Mouse (Mus musculus) testis, postnatal 10 days (tissue): ENCODE measurements around the gene Strc.
"Not testable (repeated sequence)": the region's sequence is repeated elsewhere in the genome, so short reads cannot be mapped to it uniquely, and the experiment has no call there.

Experiments used
- DNase-seq: peaks from one replicate; pipeline ENCODE4 v3.0.0; 2021; ENCODE audit warnings: low spot score

Gene Strc

DNA sequence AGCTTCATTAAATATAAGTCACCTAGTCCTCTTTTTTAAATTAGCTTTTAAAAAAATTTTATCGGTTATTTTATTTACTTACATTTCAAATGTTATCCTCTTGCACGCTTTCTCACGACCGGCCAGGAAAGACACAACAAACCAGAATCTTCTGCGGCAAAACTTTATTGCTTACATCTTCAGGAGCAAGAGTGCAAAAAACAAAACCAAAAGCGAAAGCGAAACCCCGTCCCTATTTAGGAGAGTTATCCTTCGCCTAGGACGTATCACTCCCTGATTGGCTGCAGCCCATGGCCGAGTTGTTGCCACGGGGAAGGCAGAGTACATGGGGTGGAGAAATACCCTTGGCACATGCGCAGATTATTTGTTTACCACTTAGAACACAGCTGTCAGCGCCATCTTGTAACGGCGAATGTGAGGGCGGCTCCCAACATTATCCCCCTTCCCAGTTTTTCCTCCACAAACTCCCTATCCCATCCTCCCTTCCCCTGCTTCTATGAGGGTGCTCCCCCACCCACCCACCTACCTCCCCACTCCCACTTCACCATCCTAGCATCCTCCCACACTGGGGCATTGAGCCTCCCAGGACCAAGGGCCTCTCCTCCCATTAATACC is at the start of gene Strc:
Strc (minus strand) TSS at position 208 of the 615 bp plus-strand sequence.
- DNase-seq = not testable (repeated sequence)

DNA sequence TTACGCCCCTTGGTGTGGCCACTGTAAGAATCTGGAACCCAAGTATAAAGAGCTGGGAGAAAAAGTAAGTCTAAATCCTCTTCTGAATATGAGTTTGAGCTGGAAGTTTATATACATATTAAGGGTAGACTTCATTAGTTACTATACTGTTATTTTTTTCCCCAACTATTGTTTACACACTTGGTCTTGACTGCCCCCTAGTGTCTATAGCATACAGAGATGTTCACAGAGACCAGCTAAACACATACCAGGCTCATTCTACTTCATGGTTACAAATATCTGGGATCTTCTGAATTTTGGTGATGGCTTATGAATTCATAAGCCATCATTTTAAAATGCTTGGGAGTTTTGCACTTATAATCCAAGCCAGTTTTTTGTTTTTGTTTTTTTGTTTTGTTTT is 47.9 kb upstream of the Strc start:
- DNase-seq = no peak

DNA sequence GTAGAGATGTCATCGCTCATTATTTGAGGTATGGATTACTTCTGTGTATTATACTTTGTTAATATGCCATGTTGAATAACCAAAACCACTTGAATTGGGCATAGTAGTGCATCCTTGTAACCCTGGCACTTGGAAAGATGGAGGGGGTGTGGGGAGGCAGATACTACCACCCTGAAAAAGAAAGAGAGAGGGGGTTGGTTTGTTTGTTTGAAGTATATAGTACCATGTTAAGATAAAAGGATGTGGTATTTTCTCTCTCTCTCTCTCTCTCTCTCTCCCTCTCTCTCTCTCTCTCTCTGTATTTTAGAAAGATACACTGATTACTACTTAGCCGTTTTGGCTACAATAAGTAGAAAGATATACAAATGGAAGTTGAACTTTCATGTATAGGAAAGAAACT is 38.9 kb upstream of the Strc start:
- no peak for DNase-seq

DNA sequence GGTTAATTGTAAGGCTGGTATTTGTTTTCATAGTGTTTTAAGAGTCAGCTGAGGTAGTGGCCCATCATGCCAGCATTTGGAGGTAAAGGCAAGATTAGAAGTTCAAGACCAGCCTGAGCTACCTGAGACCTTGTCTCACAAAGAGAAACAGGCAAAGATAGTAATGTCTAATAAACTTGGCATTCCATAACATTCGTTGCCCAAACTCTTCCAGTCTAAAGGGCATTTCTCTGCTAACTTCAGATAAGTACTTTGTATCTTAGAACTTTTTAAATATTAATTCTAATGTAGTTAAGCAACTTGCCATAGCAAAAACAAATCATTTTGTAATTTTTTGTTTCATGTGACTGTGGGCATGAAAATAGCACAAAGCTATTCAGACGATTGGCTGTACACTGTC is 36.2 kb upstream of the Strc start:
- DNase-seq = no peak

DNA sequence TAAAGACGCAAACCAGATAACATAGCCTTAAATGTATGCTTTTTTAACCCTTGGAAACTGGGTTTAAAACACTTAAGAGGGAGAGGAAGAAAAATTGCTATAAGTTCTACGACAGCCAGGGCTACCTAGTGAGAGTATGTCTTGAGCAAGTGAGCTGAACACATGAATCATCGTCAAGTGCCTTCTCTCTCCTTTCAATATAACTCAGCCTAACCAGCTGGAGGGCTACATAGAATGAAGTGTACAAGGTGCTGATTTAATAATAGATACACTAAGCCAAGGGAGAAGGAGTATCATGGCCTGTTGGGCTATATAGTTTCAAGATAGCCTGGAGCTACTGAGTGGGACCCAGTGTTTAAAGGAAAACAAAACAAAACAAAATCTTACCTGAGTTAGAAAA is 31.5 kb upstream of the Strc start:
- no peak for DNase-seq

DNA sequence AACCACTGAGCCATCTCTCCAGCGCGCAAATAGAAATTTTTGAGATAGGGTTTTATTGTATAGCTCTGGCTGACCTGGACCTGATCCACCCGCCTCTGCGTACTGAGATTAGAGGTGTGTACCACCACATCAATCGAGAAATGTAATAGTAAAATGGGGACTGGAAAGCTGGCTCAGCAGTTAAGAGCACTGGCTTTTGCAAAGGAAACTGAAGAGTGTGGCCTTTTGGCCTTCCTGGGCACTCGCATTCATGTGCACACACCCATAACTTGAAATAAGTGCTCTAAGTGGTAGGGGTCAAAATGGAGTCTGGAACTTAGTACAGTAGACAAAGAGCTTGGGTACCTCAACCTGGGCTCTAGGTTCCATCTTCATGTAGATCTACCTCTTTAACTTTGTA is 29.4 kb upstream of the Strc start:
- no peak for DNase-seq

DNA sequence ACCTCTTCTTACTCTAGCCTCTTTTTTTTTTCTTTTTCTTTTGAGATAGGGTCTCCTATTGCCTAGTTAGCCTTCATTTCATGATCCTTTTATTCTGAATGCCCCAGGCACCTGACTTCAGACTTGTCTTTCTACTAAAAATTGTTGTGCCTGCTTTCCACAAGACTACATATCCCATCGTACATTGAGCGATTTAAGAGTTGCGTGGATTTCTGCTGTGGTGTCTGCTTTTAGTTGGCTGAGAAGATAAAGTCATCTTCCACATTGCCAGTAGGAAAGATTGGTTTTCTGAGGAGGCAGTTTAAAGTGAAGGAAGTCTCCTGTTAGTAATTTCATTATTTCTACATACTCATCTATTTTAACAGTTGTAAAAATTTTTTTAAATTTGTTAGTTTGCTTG is 28.6 kb upstream of the Strc start:
- no peak for DNase-seq

DNA sequence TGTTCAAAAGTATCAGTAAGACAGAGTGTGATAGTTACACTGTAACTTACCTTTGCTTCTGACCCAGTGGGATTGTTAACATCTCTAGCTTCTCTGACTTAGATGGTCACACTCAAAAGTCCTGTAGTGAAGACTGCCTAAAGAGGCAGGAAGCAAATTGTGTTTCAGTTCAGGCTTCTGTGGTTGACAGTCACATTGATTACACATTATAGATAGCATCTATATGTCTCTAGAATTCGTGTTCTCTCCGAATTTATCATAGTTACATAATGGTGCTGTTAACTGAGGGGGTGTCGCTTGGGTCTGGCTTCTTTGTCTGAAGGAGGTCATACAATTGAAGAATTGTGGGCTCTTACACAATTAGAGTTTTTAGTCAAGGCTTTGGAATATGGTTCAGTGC is 28.1 kb upstream of the Strc start:
- DNase-seq = no peak

DNA sequence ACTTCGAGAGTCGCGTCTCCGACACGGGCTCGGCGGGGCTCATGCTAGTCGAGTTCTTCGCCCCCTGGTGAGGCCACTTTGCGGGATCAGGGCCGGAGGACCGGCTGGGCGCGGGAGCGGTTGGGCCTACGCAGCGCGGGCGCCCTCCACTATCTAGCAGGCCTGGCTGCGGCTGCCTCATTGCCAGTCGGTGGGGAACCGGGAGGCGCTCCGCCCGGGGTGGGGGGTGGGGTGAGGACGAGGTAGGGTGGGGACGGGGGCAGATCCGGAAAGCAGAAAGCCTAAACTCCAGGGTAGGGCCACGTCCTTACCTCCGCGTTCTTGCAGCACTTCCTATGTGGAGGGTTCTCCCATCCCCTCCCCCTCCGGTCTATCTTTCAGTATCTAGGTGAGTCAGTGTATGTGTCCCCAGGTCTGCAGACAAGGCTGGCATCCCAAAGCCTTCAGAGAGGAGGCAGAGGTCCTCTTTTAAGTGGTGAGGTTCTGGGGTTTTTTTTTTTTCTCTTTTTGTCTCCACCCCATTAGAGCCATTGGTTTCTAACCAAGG is 27.2 kb upstream of the Strc start:
- no peak for DNase-seq

DNA sequence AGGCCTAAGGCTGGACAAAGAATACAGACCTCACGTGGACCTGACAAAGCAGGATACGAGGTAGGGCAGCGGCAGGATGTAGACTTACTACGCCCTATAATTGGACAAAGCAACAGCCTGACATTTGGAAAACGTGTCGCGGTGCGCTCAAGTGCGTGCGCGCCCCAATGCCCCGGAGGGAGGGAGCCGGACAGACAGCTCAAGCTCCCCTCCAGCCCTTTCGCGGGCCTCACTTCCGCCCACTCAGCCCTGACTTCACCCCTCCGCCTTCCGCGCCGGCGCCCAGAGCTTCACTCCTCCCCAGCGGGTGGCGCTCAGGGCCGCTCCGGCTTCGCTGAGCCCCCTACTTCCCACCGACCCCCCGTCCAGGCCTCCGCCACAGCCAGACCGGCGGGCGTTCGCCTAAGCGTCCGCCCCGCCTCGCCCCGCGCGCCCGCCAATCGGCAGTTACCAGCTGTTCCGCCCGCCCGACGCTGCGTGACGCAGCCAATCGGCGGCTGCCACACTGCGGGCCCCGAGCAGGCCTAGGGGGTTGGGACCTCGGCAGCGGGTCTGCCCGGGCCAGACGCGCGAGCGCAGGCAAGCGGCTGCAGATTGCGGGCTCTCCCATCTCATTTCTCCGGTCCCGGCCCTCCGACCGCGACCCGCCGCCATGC is 26.5 kb upstream of the Strc start, which contains the start of the genes Pdia3 and Catsper2:
Pdia3 (plus strand) TSS at position 389 of the 656 bp plus-strand sequence.
Catsper2 (minus strand) TSS at position 406 of the 656 bp plus-strand sequence.
- DNase-seq = peak; percentile 95

DNA sequence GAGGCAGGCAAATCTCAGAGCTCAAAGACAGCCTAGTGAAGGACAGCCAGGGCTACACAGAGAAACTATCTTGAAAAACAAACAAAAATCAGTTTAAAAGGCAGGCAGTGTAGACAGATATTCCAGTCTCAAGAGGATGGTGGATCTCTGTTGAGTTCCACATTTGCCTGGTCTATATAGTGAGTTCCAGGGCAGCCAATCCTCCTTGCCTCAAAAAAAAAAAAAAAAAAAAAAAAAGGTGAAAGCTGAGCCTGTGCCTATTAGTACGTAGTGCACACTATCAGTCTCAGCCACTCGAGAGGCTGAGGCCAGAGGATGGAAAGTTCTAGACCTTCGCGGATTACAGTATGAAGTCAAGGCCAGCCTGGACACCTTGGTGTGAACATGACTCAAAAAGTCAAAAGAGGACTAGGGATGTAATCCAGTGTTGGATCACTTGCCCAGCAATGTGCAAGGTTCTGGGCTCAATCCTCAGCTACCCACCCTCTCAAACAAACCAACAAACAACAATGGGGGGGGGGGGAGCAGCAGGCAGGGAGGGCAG is 25.9 kb upstream of the Strc start:
- DNase-seq = no peak

DNA sequence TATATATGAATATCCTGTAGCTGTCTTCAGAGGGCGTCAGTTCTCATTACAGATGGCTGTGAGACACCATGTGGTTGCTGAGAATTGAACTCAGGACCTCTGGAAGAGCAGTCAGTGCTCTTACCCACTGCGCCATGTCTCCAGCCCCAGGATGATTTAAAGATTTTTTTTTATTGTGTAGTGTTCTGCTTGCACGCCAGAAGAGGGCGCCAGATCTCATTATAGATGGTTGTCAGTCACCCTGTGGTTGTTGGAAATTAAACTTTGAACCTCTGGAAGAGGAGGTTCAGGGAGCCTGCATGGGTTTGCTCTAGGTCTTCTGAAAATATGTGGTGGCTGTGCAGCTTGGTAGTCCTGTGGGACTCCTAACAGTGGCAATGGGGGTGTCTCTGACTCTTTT is 21.2 kb upstream of the Strc start:
- DNase-seq = peak; percentile 59

DNA sequence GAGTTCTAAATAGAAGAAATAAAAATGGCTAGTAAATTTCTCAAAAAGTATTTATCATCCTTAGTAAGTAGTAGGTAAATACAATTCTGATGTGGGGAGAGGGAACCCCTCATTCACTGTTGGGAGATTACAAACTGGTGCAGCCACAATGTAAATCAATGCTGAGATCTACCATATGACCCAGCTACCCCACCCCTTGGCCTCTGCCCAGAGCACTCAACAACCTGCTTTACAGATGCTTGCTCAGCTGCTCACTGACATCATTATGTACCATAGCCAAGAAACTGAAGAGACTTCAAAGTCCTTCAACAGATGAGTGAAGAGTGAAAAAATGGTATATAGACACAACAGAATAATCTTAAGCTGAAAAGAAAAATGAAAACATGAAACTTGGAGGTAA is 16.3 kb upstream of the Strc start:
- no peak for DNase-seq

DNA sequence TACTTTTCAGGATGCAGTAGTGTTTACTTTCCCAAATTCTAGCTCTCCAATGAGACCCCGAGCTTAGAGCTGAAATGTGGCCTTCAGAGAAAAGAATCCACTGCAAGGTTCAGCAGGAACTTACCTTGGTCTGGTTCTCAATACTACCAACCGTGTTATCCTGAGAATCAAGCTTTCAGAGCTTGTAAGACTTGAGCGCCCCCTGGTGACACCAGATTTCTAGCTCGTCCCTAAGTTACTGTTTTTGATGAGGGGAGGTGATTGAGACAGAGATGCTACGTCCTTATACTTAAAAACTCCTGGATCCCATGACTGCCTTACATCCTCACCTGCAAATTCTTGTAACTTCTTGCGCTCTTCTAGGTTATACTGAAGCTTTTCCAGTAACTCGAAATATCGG is 9.7 kb upstream of the Strc start:
- DNase-seq = peak; percentile 90

DNA sequence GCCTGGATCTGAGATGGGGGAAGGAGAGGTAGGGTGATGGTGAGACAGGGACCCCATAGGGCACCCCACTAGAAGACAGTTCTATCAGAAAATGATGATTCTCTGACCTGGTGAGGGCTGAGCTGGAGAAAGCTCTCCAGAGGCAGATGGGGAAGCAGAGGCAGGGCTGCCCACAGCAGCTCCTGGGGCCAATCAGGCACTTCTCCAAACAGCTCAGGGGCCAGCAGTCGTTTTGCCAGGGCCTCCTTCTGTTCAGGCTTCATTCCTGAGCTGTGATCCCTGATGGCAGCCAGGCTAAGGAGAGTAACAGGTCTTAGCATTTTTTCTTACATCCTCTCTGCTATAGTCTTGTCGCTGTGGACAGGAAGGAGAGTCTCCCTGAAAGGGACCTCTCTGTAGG is 12.2 kb downstream of the Strc start:
- no peak for DNase-seq

DNA sequence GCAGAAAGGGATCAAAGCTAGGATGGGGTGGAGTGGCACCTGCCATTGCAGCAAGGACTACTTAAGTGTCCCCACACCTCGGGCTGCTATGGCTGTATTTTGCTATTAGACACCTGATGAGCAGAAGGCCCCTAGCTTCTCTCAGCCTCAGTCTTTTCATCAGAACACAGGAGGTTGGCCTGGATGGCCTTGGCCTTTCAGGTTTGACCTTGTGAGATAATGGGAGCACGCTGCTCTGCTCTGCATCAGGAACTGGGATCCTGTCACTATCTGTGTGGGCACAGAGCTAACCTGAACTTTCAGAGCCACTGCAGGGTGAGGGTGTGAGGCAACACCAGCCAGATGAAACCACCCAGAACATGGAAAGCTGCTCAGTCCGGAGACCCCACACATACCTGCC is 14.7 kb downstream of the Strc start:
- no peak for DNase-seq

DNA sequence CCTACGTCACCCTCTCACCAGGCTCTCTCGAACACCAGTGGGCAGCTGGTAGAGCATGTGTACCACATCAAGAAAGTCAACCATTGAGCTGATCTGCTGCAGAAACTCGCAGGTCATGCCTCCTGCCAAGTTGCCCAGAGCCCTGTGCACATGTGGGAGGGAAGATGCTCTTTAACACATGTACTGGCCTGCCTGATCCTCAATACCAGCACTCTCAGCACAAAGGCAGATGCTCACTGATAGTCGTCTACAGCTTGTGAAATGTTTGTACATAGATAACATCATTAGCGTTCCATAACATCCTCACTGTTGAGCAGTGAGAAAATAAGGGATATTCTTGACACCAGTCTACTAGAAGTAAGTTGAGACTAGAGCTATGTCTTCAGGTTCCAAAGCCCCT is 16.0 kb downstream of the Strc start:
- no peak for DNase-seq

DNA sequence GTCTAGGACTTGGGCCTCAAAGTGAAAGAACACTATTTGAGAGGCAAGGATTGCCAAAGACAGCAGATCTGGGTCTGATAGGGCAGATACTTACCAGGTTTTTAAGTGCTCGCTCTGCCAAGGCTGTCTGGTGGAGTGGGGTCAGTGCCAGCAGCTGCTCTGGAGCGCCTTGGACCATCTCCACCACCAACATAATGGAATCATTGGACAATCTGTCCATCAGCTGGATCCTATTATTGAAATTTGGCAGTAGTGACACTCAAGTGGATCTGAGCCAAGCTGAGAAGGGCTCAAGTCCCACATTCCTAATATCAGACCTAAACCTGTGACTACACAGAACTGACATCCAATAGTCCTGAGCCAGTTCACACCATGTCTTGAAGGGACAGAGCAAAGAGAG is 18.1 kb downstream of the Strc start:
- DNase-seq = no peak

DNA sequence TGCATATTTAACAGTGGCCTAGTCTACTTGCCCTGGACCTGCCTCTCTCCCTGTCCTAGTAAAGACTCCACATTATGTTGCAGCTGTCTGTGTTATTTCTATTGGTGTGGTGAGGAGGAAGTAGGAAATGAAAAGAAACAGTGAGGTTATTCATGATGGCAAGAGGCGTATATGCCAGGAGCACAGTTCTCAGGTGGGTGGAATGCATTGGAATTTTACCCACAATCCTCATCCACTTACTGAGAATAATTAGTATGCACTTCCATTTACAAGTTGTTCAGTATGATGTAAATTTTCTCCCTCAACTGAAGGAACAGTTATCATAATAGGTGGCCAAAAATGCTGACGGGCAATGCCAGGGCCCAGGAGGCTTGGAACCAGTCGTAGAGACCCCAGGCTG is 23.3 kb downstream of the Strc start:
- no peak for DNase-seq

DNA sequence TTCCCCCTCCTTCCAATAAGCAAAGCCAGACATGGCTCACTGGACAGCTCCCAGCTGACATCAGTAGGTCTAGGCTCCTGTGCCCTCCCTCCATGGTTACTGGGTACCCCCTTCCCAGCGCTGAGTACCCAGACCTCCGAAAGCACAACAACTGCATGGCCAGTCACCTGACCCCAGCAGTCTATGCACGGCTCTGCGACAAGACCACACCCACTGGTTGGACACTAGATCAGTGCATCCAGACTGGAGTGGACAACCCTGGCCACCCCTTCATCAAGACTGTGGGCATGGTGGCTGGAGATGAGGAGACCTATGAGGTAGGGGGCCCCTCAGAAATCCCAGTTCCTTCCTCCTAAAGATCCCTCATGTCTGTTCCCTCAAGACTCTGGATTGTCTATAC is 27.5 kb downstream of the Strc start:
- no peak for DNase-seq

DNA sequence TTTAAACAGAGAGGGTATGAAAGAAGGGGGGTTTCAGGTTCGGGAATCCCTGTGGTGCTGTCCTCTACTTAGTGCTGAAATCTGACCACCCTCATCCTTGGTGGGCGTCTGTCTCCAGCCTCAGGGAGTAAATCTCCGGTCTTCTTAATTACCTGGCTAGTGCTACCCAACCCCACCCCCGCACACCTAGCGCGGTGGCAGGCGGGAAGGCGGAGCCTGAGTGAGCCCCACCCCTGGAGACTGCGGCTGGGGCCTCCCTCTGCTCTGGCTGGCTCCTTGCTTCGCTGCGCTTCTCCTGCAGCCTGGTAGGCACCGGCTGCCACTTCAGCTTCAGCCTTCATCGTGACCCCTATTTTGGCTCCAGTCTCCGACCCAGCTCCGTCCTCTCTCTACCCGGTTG is 28.6 kb downstream of the Strc start:
- peak; percentile 57 for DNase-seq

DNA sequence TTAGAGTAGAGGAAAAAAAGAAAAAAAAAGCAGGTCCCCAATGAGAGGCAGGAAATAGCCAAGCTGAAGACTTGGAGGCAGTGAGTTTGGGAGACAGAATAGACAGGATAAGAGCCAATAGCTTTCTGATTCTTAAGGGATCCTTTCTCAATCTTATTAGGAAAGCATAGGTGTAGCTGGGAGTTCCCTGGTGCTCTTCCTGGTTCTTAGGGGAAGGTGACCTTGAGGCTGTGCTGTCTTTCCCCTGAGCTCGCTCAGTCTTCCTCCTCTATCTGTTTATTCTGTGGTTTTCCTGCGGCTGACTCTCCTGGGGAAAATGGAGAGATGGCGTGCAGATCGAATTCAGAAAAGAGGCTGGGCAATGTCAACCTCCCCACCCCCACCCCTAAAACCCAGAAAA is 29.0 kb downstream of the Strc start:
- DNase-seq = no peak

DNA sequence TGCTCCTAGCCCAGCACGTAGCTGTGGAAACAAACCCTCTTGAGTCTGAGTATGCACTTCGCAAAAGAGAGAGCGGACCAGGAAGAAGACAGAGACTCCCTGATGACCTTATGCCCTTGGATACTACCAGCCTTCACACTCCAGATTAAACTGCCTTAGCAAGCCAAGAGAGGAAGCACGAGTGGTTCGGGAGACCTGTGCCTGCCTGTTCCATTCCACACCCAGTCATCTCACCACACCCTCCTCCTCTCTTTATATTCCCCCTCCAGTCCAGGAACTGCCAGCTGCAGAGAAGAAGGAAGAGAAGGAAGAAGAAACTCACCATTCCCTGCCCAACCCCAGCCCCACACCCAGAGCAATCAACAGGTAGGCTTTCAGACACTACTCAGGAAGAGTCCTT is 29.5 kb downstream of the Strc start, which contains the start of gene Ckmt1:
Ckmt1 (plus strand) TSS at position 221 of the 400 bp plus-strand sequence.
- DNase-seq = no peak
